Mouse (Mus musculus) lung, adult 18-20 months (tissue): Measurements from ENCODE around the gene Gm20521.

Experiments
- DNase-seq, 2 experiments: peaks; one replicate each; pipeline ENCODE4 v3.0.0; 2022; ENCODE audit warnings: mixed read lengths in 2 of 2

Gene Gm20521

GRCm38 (mm10) chr14:54893651-54894181 is 10.5 kb downstream of the Gm20521 start:
- peak; percentile 99 for DNase-seq

GRCm38 (mm10) chr14:54894296-54895151 is 11.3 kb downstream of the Gm20521 start:
- DNase-seq, result peak; percentile 64 to 70

GRCm38 (mm10) chr14:54897445-54897844 is 14.2 kb downstream of the Gm20521 start:
- no peak for DNase-seq

GRCm38 (mm10) chr14:54900383-54900782 is 17.1 kb downstream of the Gm20521 start:
- peak; percentile 70 to 79 for DNase-seq

GRCm38 (mm10) chr14:54903641-54904040 is 20.4 kb downstream of the Gm20521 start:
- no peak for DNase-seq

- no peak for DNase-seq
Measured at GRCm38 (mm10) chr14:54908682-54909081, 25.4 kb downstream of the Gm20521 start.

GRCm38 (mm10) chr14:54912109-54912850 is 29.0 kb downstream of the Gm20521 start:
- DNase-seq, result no peak

- peak; percentile 67 to 70 for DNase-seq
Measured at GRCm38 (mm10) chr14:54912886-54913285, 29.6 kb downstream of the Gm20521 start, which contains the start of gene Slc22a17. Gene Slc22a17, minus strand, starts transcription at chr14:54913132.

GRCm38 (mm10) chr14:54913343-54913742 is 30.1 kb downstream of the Gm20521 start:
- DNase-seq, result no peak

- no peak for DNase-seq
Measured at GRCm38 (mm10) chr14:54920076-54920685, 36.9 kb downstream of the Gm20521 start.

GRCm38 (mm10) chr14:54924641-54925348 is 41.6 kb downstream of the Gm20521 start:
- DNase-seq, result peak; percentile 52 to 53

GRCm38 (mm10) chr14:54925349-54926342 is 42.4 kb downstream of the Gm20521 start, which contains the start of gene Efs:
Gene Efs, minus strand, starts transcription at chr14:54926126.
- DNase-seq, result peak; percentile 41 to 57

GRCm38 (mm10) chr14:54926401-54927158 is 43.3 kb downstream of the Gm20521 start:
- peak; percentile 21 to 26 for DNase-seq

- no peak for DNase-seq
Measured at GRCm38 (mm10) chr14:54927296-54927695, 44.1 kb downstream of the Gm20521 start.

- no peak for DNase-seq
Measured at GRCm38 (mm10) chr14:54929801-54930200, 46.6 kb downstream of the Gm20521 start.

- DNase-seq, result peak; percentile 33 to 69
Measured at GRCm38 (mm10) chr14:54930431-54930830, 47.2 kb downstream of the Gm20521 start.

GRCm38 (mm10) chr14:54932645-54933150 is 49.5 kb downstream of the Gm20521 start, which contains the start of gene Il25:
Gene Il25, plus strand, starts transcription at chr14:54932695.
- no peak for DNase-seq

GRCm38 (mm10) chr14:54935904-54936830 is 52.9 kb downstream of the Gm20521 start, which contains the start of gene Cmtm5:
Gene Cmtm5, plus strand, starts transcription at chr14:54936261.
- no peak for DNase-seq

GRCm38 (mm10) chr14:54936831-54937160 is 53.6 kb downstream of the Gm20521 start:
- DNase-seq, result no peak
